Mouse (Mus musculus) monocyte, adult 5-6 weeks (primary cell): Measurements from ENCODE around the gene Zbtb20. TPM values are rescaled to one million over a fixed set of nuclear protein-coding genes. Genes with fewer than 3 reads are reported as not detected.

ENCODE experiments used
- ATAC-seq: fragments of 153-309, 156-312 bp; replicated peaks from 2 replicates; pipeline ENCODE4 v1.8.0; 2017; ENCODE audit warnings: mild to moderate bottlenecking; ENCODE audit not compliant: low TSS enrichment, insufficient number of reproducible peaks, severe bottlenecking, poor library complexity, low FRiP score
- total RNA-seq: library from RNA; stranded (forward); fragments of 200-1000, 200-491, 200-594 nt; gene quantifications from 3 replicates; pipeline ENCODE4 v1.2.3, GENCODE M21; 2017

Zbtb20 gene
- total RNA-seq, 1 experiment from 2014 or later: 9.1 TPM

DNA sequence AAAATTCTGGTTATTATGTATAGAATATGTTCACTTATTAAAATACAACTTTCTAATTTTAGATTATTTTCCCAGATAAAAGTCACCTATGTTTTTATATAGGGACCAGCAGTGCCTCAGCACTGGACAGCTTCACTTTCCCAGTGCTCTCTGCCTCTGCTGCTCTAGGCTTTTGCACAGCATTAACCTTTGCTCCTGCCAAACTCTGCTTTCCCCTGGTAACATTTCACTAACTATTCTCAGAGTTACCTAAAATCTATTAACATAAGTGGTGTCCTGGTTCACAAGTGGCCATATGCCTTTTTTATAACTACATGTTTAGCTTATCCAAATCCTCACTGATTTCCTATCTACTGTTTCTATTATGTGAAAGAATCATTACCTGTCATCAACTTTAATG lies 169.9 kb downstream of the Zbtb20 start:
- no peak for ATAC-seq

DNA sequence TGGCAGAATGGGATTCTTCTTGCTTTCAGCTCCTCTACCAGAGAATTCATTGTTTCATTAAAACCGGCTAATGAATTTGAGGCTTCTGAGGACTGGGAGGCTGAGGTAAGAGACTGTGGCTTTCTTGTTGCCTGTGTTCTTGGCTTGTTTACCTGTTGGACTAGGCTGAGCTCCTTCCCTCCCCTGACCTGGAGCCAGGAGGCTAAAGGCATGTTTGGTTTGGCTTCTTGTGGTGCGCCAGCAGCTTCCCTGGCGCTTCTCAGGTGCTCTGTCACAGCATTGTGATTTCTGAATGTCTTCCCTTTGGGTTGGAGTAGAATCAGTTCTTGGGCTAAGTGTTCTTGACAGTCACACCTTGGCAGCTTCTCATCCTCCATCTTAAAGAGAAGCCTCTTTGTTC lies 171.0 kb downstream of the Zbtb20 start:
- no peak for ATAC-seq

DNA sequence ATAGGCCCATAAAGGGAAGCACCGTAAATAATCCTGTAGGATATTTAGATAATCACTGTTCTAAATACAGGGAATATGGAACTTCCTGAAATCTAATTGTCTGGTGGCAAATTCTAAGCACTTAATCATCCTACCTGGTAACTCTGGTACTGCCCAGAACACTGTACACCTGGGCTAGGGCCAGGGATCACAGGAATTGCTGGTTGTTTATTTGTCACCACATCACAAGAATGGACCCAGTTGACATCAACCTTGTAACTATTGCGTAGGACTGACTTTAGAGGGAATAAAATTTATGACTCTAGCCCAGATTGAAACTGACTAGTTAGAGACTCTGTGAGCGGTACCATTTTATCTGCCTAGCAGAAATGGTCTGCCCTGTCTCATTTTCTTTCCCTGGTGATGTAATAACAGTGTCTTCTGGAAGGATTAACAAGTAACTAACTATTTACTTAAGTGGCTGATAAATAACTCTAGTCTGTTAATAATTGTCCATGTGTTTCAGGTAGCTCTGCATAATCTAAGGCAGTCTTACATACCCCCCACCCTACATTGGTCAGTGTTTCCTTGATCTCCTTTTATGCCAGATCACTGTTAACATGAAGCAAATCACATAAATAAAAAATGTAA lies 194.1 kb downstream of the Zbtb20 start:
- no peak for ATAC-seq

- no peak for ATAC-seq
Measured at GRCm38 (mm10) chr16:43071875-43072274, 196.2 kb downstream of the Zbtb20 start.

DNA sequence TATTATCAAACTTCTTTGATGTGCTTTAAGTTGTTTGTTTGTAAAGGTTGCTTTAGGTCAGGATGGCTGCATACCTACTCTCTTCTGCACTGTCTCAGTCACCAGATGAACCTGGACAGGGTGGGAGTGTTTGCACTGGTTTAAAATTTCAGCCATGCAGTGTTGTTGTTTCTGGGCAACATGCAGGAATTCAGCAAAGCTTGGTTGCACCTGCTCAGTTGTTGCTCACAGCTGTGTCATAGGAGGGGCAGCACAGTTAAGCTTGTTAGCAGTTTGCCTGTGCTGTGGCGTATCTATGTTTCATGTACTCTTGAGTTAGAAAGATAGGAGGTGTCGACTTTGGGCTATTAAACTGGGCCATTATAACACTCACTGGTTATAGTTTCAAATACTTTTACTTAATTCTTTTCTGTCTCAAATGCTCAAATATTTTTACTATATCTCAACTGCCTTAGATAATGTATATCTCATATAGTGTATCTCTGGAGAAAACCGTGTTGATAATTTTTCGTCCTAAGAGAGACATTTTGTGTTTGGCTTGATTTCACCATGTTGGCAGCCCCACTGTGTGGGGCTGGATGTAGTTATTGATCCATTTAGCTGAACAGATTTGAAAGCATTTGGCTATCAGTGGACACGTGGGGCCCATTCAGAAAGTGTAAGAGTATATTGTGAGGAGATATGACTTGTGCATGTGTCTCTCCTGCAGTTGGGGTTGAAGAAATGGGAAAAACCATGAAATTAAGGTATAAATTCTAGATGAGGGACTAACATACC lies 197.3 kb downstream of the Zbtb20 start:
- no peak for ATAC-seq

DNA sequence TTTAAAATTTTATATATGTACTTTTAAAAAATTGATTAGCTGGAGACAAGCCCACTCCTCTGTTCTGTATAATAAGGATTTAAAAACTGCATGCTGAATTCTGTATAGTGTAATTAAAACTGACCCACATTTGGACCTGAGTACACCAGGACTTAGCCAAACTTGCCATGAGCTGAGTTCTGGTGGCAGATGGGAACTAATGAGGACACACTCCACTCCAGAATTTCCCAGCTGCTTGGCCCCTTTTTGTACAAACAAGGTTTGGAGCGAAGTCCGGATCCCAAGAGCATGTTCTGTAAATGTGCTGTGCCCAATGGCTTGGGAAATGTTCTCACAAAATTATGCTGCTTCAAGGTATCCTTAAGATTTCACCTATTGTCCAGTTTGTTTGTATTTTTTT lies 204.7 kb downstream of the Zbtb20 start:
- no peak for ATAC-seq

DNA sequence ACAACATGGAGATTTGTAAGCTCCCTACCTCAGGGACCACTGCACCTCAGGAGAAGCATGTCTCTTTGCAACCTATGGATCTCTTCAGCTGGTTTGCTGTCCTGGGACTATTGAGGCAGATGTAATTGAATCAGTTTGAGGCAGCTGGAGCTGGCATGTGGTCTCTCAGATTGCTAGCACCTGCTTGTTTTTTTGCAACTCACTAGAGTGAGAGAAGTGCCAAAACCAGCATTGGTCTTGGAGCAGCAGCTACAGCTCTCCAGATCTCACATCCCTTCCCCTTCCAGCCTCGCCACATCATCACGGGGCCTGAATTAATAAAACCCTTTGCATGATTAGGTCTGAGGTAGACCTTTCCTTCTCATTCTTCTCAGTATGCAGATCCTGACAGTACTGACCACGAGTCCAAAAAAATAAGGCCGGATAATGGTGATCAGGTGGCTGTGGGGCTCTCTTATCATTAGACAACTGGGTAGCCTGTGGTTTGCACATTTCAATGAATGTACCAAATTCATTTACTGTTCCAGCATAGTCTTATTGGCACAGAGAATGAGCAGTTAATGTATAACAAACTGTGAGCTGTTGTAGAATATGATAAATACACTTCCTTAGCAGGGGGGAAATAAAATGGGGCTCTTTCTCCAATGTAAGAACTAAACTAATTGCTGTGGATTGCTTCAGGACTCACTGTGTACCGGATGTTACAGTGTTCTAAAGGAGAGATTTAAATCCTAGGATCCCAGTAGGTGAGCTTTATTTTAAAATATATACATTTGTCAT lies 205.4 kb downstream of the Zbtb20 start:
- no peak for ATAC-seq

DNA sequence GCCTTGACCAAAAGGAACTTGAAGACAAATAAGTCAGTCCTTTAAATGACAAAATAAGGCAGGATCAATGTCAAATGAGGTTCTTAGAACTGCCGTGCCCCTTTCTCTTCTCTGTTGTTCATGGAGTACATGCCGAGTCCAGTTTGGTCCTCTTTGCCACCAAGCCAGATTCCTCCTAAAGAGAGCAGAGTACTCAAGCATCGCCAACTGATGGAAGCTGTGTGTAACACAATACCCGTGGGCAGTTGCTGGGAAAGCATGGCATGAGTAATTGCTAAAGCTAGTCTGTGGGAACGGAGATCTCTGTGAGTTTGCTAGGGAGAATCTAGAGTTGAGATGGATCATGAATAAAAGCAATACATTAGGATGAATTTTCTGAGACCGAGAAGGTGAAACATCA lies 206.3 kb downstream of the Zbtb20 start:
- ATAC-seq: no peak

GRCm38 (mm10) chr16:43082801-43083200 lies 207.1 kb downstream of the Zbtb20 start:
- no peak for ATAC-seq

DNA sequence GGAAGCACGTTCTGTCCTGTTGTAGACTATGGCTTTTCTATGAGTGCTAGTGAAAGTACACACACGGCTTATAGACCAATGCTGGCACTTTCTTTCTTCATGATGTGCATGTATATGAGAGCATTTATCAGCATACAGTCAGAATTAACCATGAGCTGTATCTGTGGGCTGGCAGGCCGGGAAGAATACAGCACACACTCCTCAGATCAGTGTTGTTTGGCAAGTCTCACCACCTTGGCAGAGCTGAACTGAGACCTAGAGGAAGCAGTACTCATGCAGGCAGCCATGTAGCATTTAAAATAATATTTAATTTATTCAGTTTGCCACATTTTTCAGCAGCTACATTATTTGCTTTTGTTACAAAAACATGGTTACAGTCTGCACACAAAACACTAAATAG lies 214.5 kb downstream of the Zbtb20 start:
- ATAC-seq: no peak

DNA sequence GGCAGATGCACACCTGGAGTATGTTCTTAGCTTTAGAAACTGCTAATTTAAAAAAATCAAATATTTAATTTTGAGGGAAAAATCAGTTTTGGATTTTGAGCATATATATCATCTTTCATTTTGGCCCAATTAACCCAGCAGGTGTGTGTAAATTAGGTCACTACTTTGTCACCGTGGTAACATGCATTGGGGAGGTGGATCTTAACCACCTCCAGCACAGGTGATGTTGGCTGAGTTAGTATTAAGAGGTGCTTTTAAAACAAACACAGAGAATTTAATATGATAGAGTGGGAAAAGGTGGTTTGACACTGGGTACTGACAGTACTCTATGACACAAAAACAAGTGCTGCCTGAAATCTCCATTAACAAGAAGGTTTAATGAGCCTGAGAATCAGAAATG lies 218.5 kb downstream of the Zbtb20 start:
- ATAC-seq: no peak

DNA sequence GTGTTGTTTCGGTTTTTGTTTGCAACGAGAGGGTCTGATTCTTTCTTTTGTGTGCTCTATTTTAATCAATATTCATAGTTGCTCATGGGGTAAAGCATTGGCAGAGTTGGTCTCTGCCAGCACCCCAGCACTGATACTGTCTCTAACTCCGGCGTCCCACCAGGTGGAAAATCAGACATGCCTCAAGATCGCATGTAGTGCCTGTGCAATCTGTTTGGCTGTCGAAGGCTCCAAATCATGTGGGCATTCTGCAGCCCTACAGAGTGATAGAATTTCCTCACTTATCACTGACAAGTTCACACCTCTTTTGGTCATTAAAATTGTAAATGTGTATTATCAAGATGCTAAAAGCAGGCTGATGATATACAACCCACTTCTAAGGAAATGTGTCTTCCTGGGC lies 219.1 kb downstream of the Zbtb20 start:
- ATAC-seq: no peak

DNA sequence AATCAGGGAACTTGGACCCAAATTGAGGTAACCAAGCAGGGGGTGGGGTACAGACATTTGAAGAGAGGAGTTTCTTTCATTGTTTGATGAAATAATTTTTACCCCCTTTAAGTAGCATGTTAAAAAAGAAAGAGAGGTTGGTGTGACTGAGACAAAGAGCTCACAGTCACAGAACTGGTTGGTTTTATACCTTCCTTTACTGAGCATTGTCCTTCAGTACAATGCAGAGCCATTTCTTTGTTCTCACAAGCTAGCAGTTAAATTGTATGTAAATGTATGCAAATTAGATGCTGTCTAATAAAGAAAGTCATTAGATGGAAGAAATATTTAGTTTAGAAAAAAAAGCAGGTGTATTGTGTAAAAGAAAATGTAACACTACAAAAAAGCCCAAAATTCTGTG lies 220.4 kb downstream of the Zbtb20 start:
- ATAC-seq: no peak

DNA sequence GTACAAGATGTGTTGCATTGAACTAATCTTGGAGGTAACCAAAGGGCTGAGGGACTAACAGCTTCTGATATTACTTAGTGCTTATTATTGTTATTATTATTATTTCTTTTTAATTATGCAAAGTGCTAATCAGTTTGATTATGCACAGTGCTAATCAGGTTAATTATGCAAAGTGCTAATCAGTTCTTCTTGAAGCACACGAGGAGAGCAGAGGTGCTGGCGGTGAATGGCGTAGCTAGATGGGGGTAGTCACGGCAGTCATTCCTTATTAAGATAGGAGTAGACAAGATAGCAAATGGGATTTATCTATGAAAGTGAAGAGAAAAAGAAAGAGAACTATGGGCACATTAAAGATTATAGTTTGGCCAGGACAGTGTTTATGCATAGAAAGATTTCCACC lies 222.5 kb downstream of the Zbtb20 start:
- no peak for ATAC-seq

GRCm38 (mm10) chr16:43098666-43099065 lies 223.0 kb downstream of the Zbtb20 start:
- no peak for ATAC-seq

DNA sequence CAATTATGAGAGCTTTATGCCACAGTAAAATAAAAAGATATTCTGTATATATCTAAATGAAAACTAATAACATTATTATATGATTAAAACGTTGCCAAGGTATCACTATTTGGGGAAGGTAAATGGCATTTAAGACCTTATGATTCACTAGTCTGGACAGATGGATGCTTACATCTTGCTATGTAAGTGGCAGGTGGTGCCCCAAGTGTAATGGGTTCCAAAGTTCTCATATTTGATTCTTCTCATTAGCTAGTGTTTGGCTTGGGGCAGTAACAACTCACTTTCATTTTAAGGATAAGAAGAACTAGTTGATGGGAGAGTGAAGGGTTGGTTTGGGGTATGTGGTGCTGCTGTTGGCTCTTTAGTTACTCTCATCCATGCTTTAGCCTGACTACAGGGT lies 235.6 kb downstream of the Zbtb20 start:
- ATAC-seq: no peak

DNA sequence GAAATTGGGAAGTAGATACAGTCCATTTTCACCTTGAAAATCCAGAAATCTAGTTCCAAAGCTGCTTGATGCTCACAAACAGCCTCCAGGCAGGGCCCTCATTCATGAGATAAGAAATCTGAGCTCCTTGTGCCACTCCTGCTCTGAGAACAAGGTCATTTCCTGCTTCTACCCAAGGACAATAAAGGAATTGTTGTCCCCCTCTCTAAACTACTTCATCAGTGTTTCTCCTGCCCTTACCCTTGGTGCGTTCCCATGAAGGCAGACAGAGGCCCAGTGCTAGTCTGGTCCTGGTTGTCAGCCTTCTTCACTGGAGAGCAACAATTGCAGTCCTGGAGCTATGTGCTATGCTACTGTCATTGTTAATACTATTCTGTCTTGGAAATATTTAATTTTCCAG lies 238.3 kb downstream of the Zbtb20 start:
- no peak for ATAC-seq

DNA sequence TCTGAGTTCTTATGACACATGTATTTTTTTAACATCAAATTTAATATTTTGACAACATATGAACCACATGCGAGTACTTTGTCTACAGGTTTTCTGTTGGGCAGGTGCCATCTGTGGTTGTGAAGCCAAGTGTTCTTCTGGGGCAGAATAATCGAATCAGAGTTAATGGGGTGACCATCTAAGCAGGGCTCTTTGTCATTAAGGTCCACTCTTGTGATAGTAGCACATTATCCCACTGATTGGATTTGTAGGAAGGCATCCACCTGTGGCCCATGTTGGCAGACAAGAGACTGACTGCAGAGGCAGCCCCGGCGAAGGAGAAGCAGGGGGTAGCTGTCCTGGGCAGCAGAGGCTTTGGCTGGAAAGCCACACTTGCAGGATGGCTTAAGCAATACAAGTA lies 254.3 kb downstream of the Zbtb20 start:
- no peak for ATAC-seq

GRCm38 (mm10) chr16:43130583-43130982 lies 254.9 kb downstream of the Zbtb20 start:
- ATAC-seq: no peak

DNA sequence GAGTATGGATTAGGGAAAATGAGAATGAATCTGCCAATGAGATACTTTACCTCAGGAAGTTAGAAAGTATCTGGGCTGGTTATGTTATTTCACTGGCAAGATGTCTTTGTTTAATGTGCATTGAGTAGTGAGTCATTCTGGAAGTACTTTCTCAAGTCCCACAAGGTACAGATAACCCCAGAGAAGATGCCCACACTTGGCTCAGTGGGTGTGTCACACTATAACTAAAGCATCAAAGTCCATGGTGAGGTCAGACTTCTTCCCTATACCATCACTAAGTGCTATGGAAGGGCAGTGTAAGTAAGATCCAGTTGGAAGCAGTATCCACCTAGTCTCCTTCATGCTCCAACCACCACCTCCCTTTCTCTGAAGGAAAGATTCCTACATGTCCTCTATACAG lies 255.4 kb downstream of the Zbtb20 start:
- no peak for ATAC-seq
